Mouse (Mus musculus) retina, adult 2 months (tissue): Measurements from ENCODE around the gene Lilra5.
"Not testable (repeated sequence)": the region's sequence is repeated elsewhere in the genome, so short reads cannot be mapped to it uniquely, and the experiment has no call there.

Experiments used
- DNase-seq: peaks from one replicate; pipeline ENCODE4 v3.0.0-alpha.2; 2012; ENCODE audit warnings: low read depth, low spot score

Gene Lilra5

DNA sequence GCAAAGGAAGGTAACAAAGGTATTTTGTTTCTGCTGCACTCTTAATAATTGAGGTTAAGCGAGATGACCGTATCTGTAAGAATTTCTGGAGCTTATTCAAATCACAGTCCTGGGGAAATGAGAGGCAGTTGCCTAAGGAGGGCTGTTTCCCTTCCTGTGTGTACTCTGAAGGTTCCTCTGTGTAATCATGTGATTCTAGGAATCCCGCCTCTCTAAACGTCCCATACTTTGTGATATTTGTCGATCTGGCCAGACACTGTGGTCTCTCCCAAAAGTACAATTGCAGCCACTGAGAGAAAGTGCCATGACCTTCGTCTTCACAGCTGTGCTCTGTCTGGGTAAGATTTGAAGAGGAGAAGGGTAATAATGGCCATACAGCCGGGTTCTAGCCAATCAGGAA lies at the start of gene Lilra5:
TSS of gene Lilra5 (plus strand) at position 301 of the 400 bp plus-strand sequence.
- no peak for DNase-seq

DNA sequence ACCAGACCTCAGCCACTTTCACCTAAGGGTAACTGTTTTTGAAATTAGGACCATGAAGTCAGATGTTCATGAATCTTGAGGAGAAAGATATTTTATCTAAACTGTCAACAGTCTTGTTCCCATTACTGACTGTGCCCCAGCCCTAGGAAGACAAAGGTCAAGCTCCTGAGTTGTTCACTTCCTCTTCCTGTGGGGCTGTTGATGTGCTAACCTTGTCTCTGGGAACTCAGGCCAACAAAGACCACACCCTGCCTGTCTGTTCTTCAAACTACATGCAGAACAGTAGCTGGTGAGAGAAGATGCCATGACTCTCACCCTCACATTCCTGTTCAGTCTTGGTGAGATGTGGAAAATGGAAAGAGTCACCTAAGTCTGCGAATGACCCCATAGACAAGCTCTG lies 30.4 kb upstream of the Lilra5 start:
- DNase-seq, result no peak

DNA sequence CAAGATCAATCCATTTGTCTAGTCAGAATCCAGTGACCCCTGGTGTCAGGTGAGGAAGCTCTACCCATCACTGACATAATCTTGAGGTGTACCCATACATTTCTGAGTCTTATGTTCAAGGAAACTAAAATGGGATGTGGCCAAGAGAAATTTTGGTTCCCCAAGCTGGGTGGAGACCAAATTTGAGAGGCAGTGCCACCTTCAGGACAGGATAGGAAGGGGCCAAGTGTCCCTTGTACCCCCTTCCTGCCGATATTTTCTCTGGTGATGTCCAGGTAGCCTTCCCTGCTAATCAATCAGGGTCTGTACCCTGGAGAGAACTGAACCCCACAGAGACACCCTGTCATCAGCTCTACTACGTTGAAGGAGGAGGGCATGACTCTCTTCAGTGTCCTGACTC lies 28.9 kb upstream of the Lilra5 start:
- DNase-seq, result no peak

DNA sequence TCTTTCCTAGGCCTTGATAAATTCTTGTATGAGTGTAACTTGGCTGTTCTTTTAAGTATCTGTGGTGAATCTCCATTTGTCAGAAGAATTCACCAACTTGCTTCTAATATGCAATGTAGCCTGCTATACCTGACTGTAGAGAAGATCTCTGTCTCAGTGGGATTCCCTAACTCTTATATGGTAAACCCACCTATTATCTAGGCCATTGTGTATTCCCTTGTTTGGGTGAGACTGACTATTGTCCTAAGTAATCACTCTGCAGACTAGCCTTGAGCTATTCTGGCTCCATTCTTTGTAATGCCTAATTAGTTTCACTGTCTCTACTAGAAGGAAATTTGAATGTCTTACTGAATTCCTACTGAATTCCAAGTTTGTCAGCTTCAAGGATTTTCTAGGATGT lies 24.1 kb upstream of the Lilra5 start:
- DNase-seq, result not testable (repeated sequence)

DNA sequence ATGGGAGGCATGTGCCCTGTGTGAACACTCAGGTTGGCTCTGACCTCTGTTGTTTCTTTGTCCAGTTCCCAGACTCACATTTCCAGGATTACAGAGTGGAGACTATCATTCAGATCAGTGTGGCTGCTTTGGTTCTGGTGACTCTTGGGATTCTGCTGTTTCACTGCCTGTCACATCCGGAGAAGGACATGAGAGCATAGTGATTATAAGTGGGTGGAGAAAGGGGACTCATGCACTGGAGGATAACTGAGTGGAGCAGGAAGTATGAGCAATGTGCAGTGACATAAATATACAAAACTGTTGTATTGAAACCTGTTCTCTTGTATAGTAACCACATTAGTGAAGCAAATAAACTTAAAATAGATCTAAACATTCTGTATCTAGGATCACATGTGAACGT lies 22.2 kb upstream of the Lilra5 start:
- DNase-seq, result no peak

DNA sequence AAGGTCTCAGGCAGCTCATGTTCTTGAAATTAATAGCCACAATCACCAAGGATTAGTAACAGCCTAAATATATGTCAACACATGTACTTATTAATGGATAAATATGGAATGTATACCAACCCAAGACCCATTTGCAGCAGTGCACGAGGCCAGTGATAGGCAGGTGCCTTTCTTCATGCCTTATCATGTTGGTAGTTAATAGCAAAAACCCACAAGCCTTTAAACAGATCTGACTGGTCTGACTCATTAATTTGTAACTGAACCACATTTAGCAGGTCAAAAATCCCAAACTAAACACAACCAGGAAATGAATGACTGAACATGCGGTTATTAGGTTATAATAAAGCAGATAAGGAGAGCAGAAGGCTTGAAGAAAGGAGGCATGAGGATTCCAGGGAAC lies 21.7 kb upstream of the Lilra5 start:
- no peak for DNase-seq

DNA sequence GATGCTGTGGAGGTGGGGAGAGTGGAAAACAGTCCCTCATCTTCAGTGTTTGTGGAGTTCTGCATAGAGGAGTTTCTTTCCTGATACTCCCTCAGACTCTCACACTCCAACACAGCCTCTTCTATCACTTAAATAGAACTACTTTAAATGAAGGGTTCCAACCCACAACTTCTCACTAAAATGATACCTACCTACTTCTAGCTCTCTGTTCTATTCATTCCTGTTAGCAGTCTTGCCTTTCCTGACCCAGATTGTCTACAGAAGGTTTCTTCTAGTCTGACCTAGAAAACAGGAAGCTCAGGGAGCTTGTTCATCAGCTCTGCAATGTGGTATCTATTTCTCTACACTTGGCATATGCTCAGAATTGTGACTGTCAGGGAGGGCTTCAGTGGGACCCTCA lies 2.0 kb upstream of the Lilra5 start:
- no peak for DNase-seq

DNA sequence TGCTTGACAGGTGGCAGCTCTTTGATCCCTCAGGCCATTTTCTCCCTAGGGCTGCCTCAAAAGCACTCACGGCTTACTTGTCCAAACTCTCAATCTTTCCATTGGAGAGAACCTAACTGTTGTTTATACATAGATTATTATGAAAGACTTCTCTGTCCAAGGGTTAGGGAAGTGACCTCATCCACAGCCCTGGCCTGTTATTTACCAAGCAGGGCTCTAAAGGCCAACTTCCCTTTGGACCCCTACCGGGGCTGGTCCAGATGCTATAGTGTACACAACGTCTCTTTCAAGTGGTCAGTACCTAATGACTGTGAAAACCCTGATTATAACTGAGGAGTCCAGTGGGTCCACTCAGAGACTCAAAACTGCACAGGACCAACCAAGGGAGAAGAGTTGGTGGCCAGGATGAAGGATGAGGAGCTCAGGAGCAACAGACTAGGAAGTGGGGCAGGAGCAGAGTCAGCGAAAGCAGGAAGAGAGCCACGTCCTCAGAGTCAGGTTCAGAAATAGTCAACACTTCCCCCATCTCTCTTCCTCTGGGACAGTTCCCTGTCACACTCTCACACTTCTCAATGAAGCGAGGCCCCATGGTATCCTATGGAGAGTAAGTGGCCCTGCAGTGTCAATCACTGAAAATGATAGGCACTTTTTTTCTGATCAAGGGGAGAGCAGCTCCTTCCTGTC lies 1.6 kb downstream of the Lilra5 start:
- no peak for DNase-seq

DNA sequence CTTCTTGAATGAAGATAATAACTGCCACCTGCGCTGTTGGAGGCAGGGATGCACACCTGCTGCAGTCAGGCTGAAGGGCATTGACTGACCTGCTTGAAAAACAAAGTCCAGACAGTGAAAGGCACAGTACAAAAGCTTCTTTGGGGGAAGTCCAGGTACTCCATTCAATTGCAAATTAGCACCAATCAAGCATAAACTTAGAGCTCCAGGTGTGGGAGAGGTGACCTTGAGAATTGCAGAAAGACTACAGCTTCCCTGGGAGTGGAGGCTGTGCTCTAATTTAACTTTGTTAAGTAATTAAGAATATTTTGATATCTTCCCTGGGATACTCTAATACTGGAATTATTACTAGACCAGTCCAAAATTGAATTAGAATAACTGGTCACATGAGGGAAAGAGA lies 13.7 kb downstream of the Lilra5 start:
- DNase-seq, result not testable (repeated sequence)

DNA sequence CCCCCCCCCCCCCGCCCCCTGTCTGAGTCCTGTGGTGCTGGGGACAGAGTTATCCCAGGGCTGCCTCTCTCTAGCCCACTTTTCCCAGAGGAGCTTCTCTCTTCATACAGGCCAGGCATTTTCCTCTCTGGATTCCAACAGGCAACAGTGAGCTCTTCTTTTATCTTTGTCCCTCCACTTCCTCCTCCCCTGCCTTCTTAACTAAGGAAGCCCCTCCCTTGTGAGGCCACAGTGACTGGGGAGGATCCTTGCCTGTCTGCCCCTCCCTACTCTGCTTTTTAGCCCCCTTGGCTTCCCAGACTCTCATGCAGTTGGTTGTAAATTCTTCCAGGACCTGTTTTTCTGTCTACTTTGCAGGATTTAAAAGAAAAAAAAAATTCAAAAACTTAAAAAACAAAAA lies 18.5 kb downstream of the Lilra5 start:
- DNase-seq, result not testable (repeated sequence)

DNA sequence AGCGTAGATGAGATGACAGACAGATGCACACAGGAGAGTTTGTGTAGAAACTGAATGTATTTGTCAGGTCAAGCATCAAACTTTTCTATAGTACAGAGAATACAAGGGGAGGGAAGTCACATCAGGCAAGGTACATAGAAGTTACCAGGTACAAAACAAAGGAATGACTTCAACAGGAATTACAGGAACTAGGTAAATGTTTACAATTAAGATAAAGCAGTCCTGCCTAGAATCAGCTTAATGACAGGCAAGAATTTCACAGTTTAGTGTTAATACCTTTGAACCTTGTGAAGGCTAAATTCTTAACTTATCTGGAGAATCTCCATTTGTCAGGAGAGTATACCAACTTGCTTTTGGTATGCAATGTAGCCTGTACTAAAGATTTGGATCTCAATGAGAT lies 23.0 kb downstream of the Lilra5 start:
- not testable (repeated sequence) for DNase-seq

DNA sequence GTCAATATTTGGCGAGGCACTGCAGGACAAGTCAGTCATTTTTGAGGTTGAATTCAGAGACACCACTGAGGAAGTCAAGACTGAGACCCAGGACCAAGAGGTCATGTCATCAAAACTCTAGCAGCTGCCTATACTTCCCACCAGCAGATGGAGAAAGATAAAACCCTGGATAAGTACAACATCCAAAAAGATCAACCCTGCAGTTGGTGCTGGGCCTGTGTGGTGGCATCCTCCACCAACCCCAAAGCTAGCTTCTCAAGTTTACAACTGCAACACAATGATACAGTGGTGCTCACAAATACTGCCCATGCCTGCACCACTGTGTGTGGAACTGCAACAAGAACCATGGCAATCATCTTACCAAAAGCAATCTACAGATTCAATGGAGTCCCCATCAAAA lies 34.6 kb downstream of the Lilra5 start:
- not testable (repeated sequence) for DNase-seq

DNA sequence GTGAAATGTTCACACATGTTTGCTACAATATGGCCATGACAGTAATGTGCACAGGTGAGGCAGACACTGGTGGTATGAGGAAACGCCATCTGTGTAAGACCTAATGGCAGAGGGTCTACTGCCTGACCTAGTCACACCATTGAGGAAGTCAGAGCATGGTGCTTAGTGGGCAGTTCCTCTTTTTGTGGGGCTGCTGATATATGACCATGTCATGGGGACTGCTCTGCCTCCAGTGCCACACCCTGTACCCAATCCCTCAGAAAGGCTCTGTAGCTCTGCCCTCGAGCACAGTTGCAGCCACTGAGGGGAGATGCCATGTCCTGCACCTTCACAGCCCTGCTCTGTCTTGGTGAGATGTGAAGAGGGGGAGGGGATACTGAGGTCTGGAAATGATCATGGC lies 36.3 kb downstream of the Lilra5 start:
- not testable (repeated sequence) for DNase-seq

DNA sequence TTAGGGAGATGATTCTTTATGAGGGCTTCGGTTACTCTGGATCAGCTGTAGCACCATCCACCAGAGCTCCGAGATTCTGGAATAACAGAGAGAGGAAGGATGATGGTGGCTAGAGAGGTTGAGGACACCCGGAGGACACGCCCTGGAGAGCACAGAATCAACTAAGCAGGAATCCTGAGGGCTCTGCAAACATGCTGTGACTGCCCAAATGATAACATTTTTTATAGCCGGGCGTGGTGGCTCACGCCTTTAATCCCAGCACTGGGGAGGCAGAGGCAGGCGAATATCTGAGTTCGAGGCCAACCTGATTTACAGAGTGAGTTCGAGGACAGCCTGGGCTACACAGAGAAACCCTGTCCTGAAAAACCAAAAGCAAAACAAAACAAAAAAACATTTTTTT lies 37.9 kb downstream of the Lilra5 start:
- not testable (repeated sequence) for DNase-seq

DNA sequence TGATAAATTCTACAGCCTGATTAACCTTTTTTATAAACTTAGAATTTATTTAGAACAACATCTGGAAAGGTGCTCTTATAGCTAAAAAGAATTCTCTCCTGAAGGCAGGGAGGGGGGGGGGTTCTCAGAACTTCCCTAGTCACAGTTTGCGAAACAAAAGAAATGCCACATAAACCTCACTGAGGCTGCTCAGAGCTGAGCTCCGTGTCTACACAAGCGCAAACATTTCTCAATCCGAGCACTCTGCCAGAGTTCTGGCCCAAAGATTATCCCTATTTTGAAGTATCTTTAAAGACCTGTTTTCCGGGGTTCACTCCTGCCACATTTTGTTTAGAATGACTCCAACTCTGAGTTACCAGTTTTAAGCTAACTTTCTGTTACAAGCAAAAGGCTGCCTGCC lies 55.1 kb downstream of the Lilra5 start:
- no peak for DNase-seq
